Mouse (Mus musculus): ENCODE data around the gene Barx1. TPM values are rescaled to one million over a fixed set of nuclear protein-coding genes. Genes with fewer than 3 reads are reported as not detected.

Barx1 gene
- polyA plus RNA-seq, 1 experiment: 4.7 TPM

DNA sequence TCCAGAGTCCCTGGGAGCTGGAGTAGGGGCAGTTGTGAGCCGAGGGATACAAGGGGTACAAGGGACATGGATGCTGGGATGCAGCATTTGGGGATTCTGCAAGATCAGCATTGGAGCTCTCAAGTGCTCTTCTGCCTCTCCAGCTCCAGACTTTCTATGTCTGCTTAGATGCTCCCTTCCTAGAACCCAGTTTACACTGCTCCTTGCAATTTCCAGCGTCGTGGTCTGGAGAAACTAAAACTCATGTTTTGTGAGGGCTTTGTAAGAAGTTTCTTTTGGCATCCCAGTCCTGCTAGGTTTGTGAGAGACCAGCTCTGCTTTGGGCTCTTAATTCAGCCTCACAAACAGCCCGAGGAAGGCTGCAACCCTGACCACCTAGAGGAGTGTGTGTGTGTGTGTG lies 4.7 kb downstream of the Barx1 start:
- H3K27ac ChIP-seq (ENCODE audit: insufficient read depth, low read length): no peak overlapping the region
- H3K4me1 ChIP-seq (ENCODE audit: control insufficient read depth, insufficient read depth, low read length): no peaks in the 10 kb centered on the region
- no peak overlapping the region for H3K4me3 ChIP-seq (ENCODE audit: insufficient read depth, low read length)
- TF ChIP-seq POLR2A (IDR thresholded peaks at IDR 0.05; ENCODE audit: low read depth, low read length) (no peak), CTCF (IDR thresholded peaks at IDR 0.05; ENCODE audit: borderline replicate concordance, insufficient read depth, low read length) (no peak)

DNA sequence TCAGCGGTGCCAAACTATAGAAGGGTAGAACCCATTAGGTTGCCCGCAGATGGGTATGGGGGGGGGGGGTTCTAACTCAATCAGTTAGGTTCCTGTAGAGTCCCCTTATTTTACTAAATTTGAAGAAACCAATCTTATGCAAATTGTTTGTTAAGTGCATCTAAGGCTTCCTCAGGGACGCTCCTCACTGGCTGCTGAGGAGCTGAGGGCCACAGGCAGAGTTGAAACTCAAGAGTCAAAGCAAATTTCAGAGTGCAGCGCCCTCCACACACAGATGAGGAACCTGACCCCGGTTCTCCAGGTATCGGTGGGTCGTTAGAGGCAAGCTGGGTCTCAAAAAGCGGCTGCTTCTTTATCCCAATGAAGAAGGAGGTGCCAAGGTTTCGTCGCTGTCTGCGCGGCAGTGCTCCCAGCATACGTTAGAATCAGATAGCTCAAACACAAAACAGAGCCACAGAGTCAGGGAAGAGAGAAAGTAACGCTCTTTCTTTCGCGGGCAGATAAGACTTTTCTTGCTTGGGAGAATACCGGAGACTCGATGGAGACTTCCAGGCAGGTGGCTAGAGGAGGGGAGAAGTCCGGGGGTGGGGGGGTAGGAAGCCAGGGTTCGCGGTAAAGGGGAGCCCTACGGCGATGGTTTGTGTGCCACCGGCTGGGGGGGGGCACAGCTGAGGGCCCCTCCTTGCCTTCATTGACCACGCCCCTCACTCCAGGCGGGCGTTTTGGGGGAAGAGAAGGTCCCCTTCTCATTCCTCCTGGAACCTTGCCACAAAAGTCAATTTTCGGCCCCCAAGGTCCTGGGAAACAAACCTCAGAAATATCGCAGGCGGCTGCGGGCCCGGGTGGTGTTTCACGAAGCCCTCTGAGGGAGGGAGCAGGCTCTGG lies 5.5 kb downstream of the Barx1 start:
- Histone ChIP-seq H3K27ac (ENCODE audit: insufficient read depth, low read length) (no peak overlapping the region), H3K4me1 (ENCODE audit: control insufficient read depth, insufficient read depth, low read length) (no peaks in the 10 kb centered on the region), H3K4me3 (ENCODE audit: insufficient read depth, low read length) (no peak overlapping the region)
- TF ChIP-seq POLR2A (IDR thresholded peaks at IDR 0.05; ENCODE audit: low read depth, low read length) (no peak), CTCF (IDR thresholded peaks at IDR 0.05; ENCODE audit: borderline replicate concordance, insufficient read depth, low read length) (no peak)

DNA sequence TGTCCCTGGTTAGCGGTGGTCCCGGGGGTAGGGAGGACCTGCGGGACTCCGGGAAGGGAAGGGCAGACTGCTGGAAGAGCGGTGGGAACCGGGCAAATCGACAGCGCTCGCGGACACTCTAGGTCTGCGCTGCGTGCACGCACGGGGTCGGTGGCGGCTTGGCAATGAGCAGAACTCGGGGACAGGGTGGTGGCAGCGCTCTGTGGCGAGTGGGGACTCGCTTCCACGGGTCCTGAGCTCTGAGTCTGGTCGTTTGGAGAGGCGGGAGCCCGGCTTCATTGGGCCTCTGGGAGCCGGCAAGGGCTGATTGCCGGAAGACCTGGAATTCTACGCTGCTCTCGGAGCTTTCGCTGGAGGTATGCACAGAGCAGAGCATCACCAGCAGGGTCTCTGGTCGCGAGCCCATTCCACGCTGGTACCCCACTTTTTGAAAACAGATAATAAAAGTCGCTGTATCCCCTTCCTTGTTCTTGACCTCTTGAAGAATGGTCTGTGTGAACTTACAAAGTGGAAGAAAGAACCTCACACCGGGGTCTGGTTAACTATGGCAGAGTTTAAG lies 6.3 kb downstream of the Barx1 start:
- TF ChIP-seq CTCF (IDR thresholded peaks at IDR 0.05; ENCODE audit: borderline replicate concordance, insufficient read depth, low read length): no peak
- TF ChIP-seq POLR2A (IDR thresholded peaks at IDR 0.05; ENCODE audit: low read depth, low read length): no peak
- no peak overlapping the region for H3K27ac ChIP-seq (ENCODE audit: insufficient read depth, low read length)
- H3K4me3 ChIP-seq (ENCODE audit: insufficient read depth, low read length): peak overlapping the region; percentile 14; the same call in 1 of the 2 replicates
- no peaks in the 10 kb centered on the region for H3K4me1 ChIP-seq (ENCODE audit: control insufficient read depth, insufficient read depth, low read length)

DNA sequence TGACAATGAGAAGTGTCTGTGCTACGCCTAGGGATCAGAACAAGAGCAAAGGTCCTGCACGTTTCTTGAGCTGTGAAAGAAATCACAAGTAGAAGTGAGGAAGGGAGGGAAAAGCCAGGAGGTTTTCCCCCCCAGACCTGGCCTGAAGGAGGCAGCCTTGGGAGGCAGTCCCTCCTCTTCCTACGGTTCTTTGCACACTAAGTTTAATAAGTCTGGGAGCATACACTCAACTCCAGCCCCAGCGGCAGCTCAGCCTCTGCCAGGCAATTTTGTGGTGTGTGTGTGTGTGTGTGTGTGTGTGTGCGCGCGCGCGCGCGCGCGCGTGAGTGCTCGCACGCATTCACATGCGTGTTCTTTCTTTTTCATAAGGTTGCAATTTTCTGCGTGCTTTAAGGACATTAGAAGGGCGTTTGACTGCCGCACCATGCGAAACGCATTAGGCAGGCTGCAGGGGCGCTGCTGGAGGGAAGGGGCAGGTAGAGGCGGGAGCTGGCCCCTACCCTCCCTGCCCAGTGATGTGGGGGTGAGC lies 9.6 kb downstream of the Barx1 start:
- H3K27ac ChIP-seq (ENCODE audit: insufficient read depth, low read length): no peak overlapping the region

DNA sequence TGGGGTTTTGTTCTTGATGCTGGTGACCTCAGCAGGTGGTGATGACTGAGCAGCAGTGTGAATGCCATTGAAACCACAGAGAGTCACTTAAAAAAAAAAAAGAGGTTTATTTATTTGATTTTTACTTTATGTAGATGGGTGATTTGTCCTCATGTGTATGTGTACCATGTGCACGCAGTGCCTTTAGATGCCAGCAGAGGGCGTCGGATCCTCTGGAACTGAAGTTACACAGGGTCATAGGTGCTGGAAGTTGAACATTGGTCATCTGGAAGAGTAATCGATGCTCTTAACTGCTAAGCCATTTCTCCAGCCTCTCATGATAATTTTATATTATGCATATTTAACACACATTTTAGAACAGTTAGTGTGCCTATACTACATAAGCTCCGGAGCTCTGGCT lies 11.8 kb downstream of the Barx1 start:
- TF ChIP-seq CTCF (IDR thresholded peaks at IDR 0.05; ENCODE audit: borderline replicate concordance, insufficient read depth, low read length) (no peak), POLR2A (IDR thresholded peaks at IDR 0.05; ENCODE audit: low read depth, low read length) (no peak)
- Histone ChIP-seq H3K27ac (ENCODE audit: insufficient read depth, low read length) (no peak overlapping the region), H3K4me3 (ENCODE audit: insufficient read depth, low read length) (no peak overlapping the region), H3K4me1 (ENCODE audit: control insufficient read depth, insufficient read depth, low read length) (no peaks in the 10 kb centered on the region)

More for the DNA sequence above, 9.6 kb downstream of the Barx1 start:
- H3K4me3 ChIP-seq (ENCODE audit: insufficient read depth, low read length): no peak overlapping the region
- TF ChIP-seq POLR2A (IDR thresholded peaks at IDR 0.05; ENCODE audit: low read depth, low read length): no peak
- no peak for TF ChIP-seq CTCF (IDR thresholded peaks at IDR 0.05; ENCODE audit: borderline replicate concordance, insufficient read depth, low read length)
- H3K4me1 ChIP-seq (ENCODE audit: control insufficient read depth, insufficient read depth, low read length): no peaks in the 10 kb centered on the region

DNA sequence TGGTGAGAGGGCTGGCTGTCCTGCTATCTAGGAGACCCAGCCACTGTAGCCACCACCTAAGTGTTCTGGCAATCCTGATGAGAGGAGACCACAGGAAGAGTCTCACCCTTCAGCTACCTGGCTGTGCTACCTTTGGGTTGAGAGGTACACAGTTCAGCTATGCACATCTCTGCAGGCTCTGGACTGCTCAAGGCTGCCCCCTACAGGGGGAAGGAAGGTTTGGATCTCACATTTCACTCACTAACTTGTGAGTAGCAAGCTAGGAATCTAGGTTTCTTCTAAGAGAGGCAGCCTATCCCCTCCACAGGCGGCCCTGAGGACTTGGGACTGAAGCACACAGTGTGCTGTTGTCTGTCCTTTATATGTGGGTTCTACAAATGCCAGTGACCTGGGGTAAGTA lies 16.6 kb downstream of the Barx1 start:
- no peak overlapping the region for H3K27ac ChIP-seq (ENCODE audit: insufficient read depth, low read length)
- no peak for TF ChIP-seq POLR2A (IDR thresholded peaks at IDR 0.05; ENCODE audit: low read depth, low read length)
- no peak for TF ChIP-seq CTCF (IDR thresholded peaks at IDR 0.05; ENCODE audit: borderline replicate concordance, insufficient read depth, low read length)
- H3K4me3 ChIP-seq (ENCODE audit: insufficient read depth, low read length): no peak overlapping the region
- H3K4me1 ChIP-seq (ENCODE audit: control insufficient read depth, insufficient read depth, low read length): no peaks in the 10 kb centered on the region

DNA sequence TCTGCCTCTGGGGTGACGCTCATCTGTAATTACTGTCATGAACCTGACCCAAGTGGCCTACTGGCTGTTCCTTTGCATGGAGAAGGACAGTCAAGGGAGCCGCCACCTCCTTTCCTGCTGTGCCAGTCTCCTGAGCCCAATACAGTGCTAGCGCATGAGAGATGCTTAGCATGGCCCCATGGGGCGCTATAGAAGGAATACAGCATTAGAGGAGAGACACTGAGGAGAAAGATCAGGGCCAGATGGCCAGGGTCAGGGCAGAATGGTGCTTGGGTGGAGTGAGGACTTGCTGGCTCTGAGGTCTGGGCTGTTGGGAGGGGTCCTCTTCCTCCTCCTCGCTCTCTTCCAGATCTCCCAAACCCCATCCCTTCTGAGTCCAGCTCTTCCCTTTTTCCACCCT lies 23.9 kb downstream of the Barx1 start:
- TF ChIP-seq CTCF (IDR thresholded peaks at IDR 0.05; ENCODE audit: borderline replicate concordance, insufficient read depth, low read length) (no peak), POLR2A (IDR thresholded peaks at IDR 0.05; ENCODE audit: low read depth, low read length) (no peak)
- H3K4me3 ChIP-seq (ENCODE audit: insufficient read depth, low read length): no peak overlapping the region
- H3K27ac ChIP-seq (ENCODE audit: insufficient read depth, low read length): no peak overlapping the region

DNA sequence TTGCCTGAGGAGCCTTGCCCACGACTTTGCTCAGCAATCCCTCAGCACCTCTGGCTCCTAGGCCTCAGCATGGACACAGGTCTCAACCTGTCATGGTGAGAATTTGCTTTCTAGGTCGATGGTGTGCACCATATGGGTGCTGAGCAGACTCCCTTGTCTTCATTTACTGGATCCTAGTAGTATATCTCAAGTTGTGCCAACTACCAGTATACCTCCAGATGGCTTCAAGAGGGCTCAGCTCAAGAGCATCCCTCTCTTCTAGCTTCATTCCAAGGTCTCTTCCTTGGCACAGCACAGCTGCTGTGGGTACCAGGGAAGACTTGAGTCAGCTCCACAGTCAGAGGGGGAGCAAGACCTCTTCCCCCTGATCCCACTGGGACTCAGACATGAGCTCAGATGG lies 29.2 kb downstream of the Barx1 start:
- no peak overlapping the region for H3K27ac ChIP-seq (ENCODE audit: insufficient read depth, low read length)
- no peaks in the 10 kb centered on the region for H3K4me1 ChIP-seq (ENCODE audit: control insufficient read depth, insufficient read depth, low read length)
- H3K4me3 ChIP-seq (ENCODE audit: insufficient read depth, low read length): no peak overlapping the region
- no peak for TF ChIP-seq CTCF (IDR thresholded peaks at IDR 0.05; ENCODE audit: borderline replicate concordance, insufficient read depth, low read length)
- TF ChIP-seq POLR2A (IDR thresholded peaks at IDR 0.05; ENCODE audit: low read depth, low read length): no peak

More for the DNA sequence above, 23.9 kb downstream of the Barx1 start:
- no peaks in the 10 kb centered on the region for H3K4me1 ChIP-seq (ENCODE audit: control insufficient read depth, insufficient read depth, low read length)

DNA sequence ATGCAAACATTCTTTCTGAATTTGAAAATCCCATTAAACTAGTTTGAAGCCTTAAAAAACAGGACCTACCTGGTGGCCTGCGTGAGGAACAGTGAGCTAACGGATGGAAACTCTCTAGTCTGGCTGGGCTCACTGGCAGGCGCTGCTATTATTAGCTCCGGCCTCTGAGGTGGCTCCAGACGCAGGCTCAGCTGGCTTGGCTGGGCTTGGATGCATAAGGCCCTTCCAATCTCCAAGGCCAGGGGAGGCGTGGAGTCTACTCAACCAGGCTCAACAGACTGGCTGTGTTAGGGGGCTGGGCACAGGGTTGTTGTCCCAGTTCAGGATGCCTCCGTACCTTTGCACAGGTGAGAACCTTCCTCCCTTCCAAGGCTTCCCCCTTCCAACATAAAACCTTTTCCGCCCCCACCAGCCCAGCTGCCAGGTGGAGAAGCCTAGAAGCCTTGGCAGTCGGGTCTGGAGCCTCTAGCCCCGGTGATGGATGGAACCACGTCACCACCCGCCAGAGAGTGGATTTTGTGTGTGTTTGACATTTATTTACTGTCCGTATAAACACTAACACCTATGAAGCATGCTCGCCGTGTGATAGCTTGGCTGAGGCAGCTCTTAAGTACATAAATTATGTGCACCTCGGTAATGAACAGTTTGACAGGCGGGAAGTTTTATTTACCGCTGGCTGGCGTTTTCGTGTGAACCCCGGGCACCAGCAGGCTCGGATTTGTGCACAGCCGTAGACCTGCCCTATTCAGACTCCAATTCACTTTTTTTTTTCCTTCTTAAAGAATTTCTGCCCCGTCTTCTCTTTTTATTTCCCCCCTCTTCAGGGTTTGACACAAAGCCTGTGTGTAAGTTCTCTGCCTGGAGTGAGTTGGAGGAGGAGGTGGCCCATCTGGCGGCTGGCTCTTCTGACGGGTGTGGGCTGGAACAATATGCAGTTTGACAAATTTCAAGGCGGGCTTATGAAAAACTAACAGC lies 31.6 kb downstream of the Barx1 start:
- Histone ChIP-seq H3K4me1 (ENCODE audit: control insufficient read depth, insufficient read depth, low read length) (no peaks in the 10 kb centered on the region), H3K4me3 (ENCODE audit: insufficient read depth, low read length) (no peak overlapping the region)
- TF ChIP-seq POLR2A (IDR thresholded peaks at IDR 0.05; ENCODE audit: low read depth, low read length): no peak
- TF ChIP-seq CTCF (IDR thresholded peaks at IDR 0.05; ENCODE audit: borderline replicate concordance, insufficient read depth, low read length): no peak

More for the DNA sequence above, 31.6 kb downstream of the Barx1 start:
- H3K27ac ChIP-seq (ENCODE audit: insufficient read depth, low read length): no peak overlapping the region

All from embryonic fibroblast, embryonic 13.5 days (primary cell).